Mouse (Mus musculus) heart, embryonic 10.5 days (tissue): Measurements from ENCODE around the gene Upb1. TPM values are rescaled to one million over a fixed set of nuclear protein-coding genes. Genes with fewer than 3 reads are reported as not detected.
"Not testable (repeated sequence)": the region's sequence is repeated elsewhere in the genome, so short reads cannot be mapped to it uniquely, and the experiment has no call there.

ENCODE experiments used
- DNase-seq: peaks from one replicate; pipeline ENCODE4 v3.0.0-alpha.2; 2017; ENCODE audit warnings: low spot score
- H3K27ac ChIP-seq: fragments of 300-500 bp; sonication (generic); 2 replicates; pipeline ENCODE4 v1.5.1; 2016; ENCODE audit warnings: mild to moderate bottlenecking
- H3K27me3 ChIP-seq: fragments of 300-500 bp; sonication (generic); 2 replicates; pipeline ENCODE4 v1.6.1; 2016; ENCODE audit warnings: mild to moderate bottlenecking; ENCODE audit not compliant: poor library complexity, insufficient read depth, severe bottlenecking
- H3K36me3 ChIP-seq: fragments of 300-500 bp; sonication (generic); 2 replicates; pipeline ENCODE4 v1.6.1; 2016; ENCODE audit warnings: mild to moderate bottlenecking, moderate library complexity
- H3K4me1 ChIP-seq: fragments of 300-500 bp; sonication (generic); 2 replicates; pipeline ENCODE4 v1.6.1; 2016; ENCODE audit warnings: mild to moderate bottlenecking
- H3K4me3 ChIP-seq: fragments of 300-500 bp; sonication (generic); 2 replicates; pipeline ENCODE4 v1.5.1; 2016; ENCODE audit warnings: mild to moderate bottlenecking, moderate library complexity
- H3K9me3 ChIP-seq: fragments of 300-500 bp; sonication (generic); 2 replicates; pipeline ENCODE4 v1.6.1; 2016; ENCODE audit warnings: mild to moderate bottlenecking, moderate library complexity
- WGBS: fragments of 180-500 bp; shearing (Covaris S2); methylation state at CpG from one replicate; pipeline ENCODE4 v1.1.7; 2016; 5-methylcytosine and 5-hydroxymethylcytosine counted together
- polyA plus RNA-seq: library from polyadenylated mRNA; unstranded; fragments of >200 nt; fragmentation: Nextera tagmentation; extraction: Ambion mirVana; gene quantifications from 2 replicates; pipeline ENCODE4 v1.2.1, GENCODE M21; 2016

Upb1 gene
- polyA plus RNA-seq, 1 experiment from 2014 or later = 1.6 TPM

GRCm38 (mm10) chr10:75475139-75475850, 74.4 kb downstream of the Upb1 start:
- H3K4me1 ChIP-seq, H3K27ac ChIP-seq, DNase-seq, H3K27me3 ChIP-seq, H3K36me3 ChIP-seq, H3K9me3 ChIP-seq, H3K4me3 ChIP-seq: not testable (repeated sequence)
- 33% methylated on average over 5 of the region's 6 CpGs for WGBS

- DNase-seq = no peak
- H3K36me3 ChIP-seq = no peaks in the 10 kb centered on the region
- H3K4me3 ChIP-seq = no peak overlapping the region
- H3K27me3 ChIP-seq = no peaks in the 10 kb centered on the region
- peaks cover 8% of the 10 kb centered on the region; the same call in 1 of the 2 replicates for H3K4me1 ChIP-seq
- H3K27ac ChIP-seq = no peak overlapping the region
- 85% methylated on average over 9 of the region's 9 CpGs for WGBS
- H3K9me3 ChIP-seq = no peaks in the 10 kb centered on the region
These were observed 76.1 kb downstream of the Upb1 start for GRCm38 (mm10) chr10:75477034-75477433.

DNA sequence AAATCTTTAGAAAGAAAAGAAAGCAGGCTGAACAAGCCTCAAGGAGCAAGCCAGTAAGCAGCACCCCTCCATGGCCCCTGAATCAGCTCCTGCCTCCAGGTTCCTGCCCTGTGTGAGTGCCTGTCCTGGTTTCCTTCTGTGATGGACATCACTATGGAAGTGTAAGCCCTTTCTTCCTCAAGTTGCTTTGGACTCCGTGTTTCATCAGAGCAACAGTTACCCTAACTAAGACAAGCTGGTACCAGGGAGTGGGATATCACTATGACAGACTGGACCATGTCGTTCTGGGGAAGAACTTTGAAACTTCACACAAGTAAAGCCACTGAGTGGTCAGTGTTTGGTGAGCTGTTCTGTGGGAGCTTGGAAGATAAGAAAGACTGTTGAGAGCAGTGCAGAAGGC, 79.0 kb downstream of the Upb1 start:
- Histone ChIP-seq H3K4me1 (peaks cover 1% of the 10 kb centered on the region; the same call in 1 of the 2 replicates), H3K27ac (no peak overlapping the region), H3K9me3 (no peaks in the 10 kb centered on the region), H3K4me3 (no peak overlapping the region), H3K36me3 (no peaks in the 10 kb centered on the region), H3K27me3 (no peaks in the 10 kb centered on the region)
- WGBS = 81% methylated on average over 2 of the region's 2 CpGs
- no peak for DNase-seq

DNA sequence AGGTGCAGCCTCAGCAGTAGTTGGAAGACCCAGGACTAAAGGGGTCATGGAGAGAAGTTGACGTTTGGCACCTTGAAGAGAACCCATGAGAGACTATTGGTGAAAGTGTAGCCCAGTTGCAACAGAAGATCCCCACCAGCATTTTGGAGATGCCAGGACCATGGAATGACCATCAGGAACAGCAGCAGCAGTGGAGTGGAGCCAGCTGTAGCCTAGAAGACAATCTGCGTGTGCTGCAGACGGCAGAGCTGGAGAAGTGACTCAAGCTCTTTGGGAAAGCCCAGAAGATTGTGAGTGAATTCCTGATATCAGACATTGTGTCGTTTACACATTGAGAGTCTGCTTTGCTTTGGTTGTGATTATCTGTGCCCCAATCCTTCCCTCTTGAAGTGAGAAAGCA, 80.8 kb downstream of the Upb1 start:
- no peaks in the 10 kb centered on the region for H3K36me3 ChIP-seq
- H3K27ac ChIP-seq = no peak overlapping the region
- H3K27me3 ChIP-seq = no peaks in the 10 kb centered on the region
- no peaks in the 10 kb centered on the region for H3K9me3 ChIP-seq
- no peak for DNase-seq
- WGBS = 58% methylated on average over 4 of the region's 4 CpGs
- no peak overlapping the region for H3K4me3 ChIP-seq
- no peaks in the 10 kb centered on the region for H3K4me1 ChIP-seq

DNA sequence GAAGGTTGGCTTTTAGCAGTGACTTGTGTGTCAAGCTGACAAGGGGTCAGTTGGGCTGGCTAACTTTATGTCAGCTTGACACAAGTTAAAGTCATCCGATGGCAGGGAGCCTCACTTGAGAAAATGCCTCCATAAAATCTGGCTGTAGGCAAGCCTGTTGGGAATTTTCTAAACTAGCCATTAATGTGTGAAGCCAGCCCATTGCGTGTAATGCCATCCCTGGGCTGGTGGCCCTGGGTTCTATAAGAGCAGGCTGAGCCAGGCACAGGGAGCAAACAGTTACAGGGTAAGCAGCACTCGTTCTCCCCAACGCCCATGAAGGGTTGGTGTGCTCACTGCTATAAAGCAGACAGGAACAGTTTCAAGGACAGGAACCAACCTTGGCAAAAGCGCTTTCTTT, 81.4 kb downstream of the Upb1 start:
- 86% methylated on average over 5 of the region's 5 CpGs for WGBS
- no peak overlapping the region for H3K4me3 ChIP-seq
- DNase-seq = peak; percentile 61
- H3K27me3 ChIP-seq = no peaks in the 10 kb centered on the region
- no peaks in the 10 kb centered on the region for H3K36me3 ChIP-seq
- H3K27ac ChIP-seq = no peak overlapping the region
- no peaks in the 10 kb centered on the region for H3K4me1 ChIP-seq
- H3K9me3 ChIP-seq = no peaks in the 10 kb centered on the region

GRCm38 (mm10) chr10:75482919-75483483, 82.1 kb downstream of the Upb1 start:
- Histone ChIP-seq H3K4me3 (no peak overlapping the region), H3K36me3 (no peaks in the 10 kb centered on the region), H3K9me3 (no peaks in the 10 kb centered on the region), H3K4me1 (no peaks in the 10 kb centered on the region), H3K27ac (no peak overlapping the region), H3K27me3 (no peaks in the 10 kb centered on the region)
- peak; percentile 48 for DNase-seq
- 83% methylated on average over 11 of the region's 11 CpGs for WGBS

DNA sequence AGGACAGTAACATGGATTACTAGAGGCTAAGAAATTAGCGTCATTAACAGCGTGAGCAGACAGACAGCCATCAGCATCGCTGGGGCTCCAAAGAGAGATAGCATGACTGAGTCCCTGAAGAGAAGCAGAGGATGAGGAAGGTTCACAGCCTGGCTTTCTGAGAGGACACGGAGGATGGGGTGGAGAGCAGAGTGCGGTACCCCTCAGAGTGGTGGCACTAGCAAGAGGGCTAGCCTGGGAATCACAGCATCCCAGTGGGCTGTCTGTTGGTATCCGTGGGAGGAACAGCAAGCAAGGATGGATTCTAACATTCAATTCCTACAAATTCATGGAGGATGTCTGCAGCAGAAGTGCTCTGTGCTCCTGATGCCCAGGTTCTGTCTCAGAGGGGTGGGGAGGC, 83.2 kb downstream of the Upb1 start:
- Histone ChIP-seq H3K9me3 (no peaks in the 10 kb centered on the region), H3K27me3 (no peaks in the 10 kb centered on the region), H3K4me3 (no peak overlapping the region), H3K36me3 (no peaks in the 10 kb centered on the region), H3K4me1 (no peaks in the 10 kb centered on the region), H3K27ac (no peak overlapping the region)
- DNase-seq = peak; percentile 68
- WGBS = 80% methylated on average over 6 of the region's 6 CpGs

DNA sequence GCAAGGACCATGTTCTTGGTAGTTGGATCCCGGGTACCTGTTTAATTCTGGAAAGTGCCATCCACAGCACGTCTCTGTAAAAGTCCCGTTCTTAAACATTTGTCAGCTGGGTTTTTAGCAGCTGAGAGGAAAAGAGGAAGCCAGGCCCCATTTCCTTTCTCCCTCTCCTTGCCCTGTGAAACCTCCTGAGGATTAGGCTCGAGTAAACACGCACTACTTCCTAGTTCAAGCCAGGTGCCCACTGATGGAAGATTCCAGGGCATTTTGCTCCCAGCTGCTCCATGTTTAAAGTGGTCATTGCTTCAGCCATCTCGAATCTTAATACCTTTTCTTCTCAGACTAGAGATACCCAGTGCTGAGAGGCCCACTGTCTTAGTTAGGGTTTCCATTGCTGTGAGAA, 83.9 kb downstream of the Upb1 start:
- no peak overlapping the region for H3K4me3 ChIP-seq
- H3K27me3 ChIP-seq = no peaks in the 10 kb centered on the region
- no peaks in the 10 kb centered on the region for H3K36me3 ChIP-seq
- no peak for DNase-seq
- no peaks in the 10 kb centered on the region for H3K9me3 ChIP-seq
- no peak overlapping the region for H3K27ac ChIP-seq
- WGBS = 62% methylated on average over 6 of the region's 6 CpGs
- H3K4me1 ChIP-seq = no peaks in the 10 kb centered on the region

DNA sequence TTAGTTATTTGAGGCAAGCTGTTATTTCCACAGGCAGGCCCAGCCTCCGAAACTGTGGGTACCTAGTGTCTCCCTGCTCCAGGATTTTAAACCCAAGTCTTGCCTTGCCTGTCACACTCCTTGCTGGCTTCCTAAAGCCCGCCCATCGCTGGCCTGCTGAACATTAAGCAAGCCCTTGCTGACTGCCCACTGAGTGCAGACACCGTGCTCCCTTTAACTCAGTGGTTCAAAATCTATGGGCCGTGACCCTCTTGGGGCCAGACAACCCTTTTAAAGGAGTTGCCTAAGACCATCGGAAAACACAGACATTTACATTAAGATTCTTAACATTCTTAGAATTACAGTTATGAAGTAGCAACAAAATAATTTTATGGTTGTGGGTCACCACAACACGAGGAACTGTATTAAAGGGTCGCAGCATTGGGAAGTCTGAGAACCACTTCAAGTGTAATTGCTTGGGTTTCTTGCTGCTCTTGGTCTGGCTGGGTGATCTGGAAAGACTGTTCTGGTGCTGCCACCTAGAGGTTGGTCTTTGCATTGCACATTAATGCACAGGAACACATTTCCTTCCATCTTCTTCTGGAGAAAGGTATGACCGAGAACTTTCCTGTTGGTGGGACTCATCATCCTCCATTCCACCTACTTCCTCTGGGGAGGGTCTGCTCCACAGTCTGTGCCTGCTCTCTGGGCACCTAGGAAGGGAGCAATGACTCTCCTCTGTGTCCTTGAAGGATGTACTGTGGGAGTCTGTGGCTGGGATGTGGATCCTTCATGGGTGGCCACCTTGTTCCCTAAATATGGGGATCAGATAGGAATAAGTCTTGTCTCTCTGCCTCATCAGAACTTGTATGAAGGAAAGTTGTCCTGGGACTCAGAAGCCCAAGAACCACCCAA, 85.4 kb downstream of the Upb1 start:
- peak; percentile 83 for DNase-seq
- H3K27me3 ChIP-seq = no peaks in the 10 kb centered on the region
- H3K27ac ChIP-seq = no peak overlapping the region
- no peaks in the 10 kb centered on the region for H3K9me3 ChIP-seq
- no peaks in the 10 kb centered on the region for H3K36me3 ChIP-seq
- H3K4me1 ChIP-seq = no peaks in the 10 kb centered on the region
- 53% methylated on average over 9 of the region's 9 CpGs for WGBS
- no peak overlapping the region for H3K4me3 ChIP-seq

DNA sequence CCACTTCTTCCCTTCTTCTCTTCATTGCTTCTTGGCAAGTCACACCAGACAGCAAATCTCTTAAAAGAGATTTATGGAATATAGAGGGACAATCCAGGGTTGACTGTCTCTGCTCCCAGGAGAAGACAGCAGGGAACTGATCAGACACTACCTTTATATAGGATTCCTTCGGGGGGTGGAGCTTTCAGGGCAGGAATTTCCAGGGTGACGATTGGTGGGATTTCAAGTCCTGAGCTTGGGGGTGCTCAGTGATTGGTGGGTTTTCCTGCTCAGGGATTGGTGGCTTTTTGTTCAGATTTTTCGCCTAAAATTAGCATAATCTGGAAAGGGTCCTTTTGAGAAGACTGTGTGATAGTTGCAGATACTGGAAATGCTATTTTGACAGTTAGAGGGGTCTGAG, 86.2 kb downstream of the Upb1 start:
- Histone ChIP-seq H3K4me1 (no peaks in the 10 kb centered on the region), H3K9me3 (no peaks in the 10 kb centered on the region), H3K4me3 (no peak overlapping the region), H3K27ac (no peak overlapping the region), H3K36me3 (no peaks in the 10 kb centered on the region), H3K27me3 (no peaks in the 10 kb centered on the region)
- WGBS = 61% methylated on average over 3 of the region's 3 CpGs
- no peak for DNase-seq

DNA sequence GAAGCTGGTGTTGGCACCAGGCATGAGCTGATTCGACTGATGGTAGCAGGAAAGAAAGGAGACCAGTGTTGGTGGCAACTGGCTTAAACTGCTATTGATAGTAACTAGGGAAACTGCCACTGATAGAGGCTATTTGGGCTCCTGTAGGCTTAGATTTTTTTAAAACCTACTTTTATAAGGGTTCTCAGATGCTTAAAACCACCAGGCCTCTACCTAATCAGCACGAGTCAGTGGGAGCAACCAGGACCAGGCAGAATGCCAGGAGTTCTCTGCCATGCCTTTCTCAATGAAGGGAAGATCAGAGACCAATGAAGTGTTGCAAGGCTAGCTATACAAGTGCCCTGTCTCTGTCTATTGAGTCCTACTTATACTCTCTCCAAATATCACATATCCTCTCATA, 88.6 kb downstream of the Upb1 start:
- 69% methylated on average over 2 of the region's 2 CpGs for WGBS
- no peak overlapping the region for H3K27ac ChIP-seq

GRCm38 (mm10) chr10:75490731-75491130, 89.8 kb downstream of the Upb1 start:
- no peak for DNase-seq
- 81% methylated on average over 2 of the region's 2 CpGs for WGBS
- Histone ChIP-seq H3K27me3 (no peaks in the 10 kb centered on the region), H3K4me3 (no peak overlapping the region), H3K27ac (no peak overlapping the region), H3K36me3 (no peaks in the 10 kb centered on the region), H3K9me3 (no peaks in the 10 kb centered on the region), H3K4me1 (peaks cover 4% of the 10 kb centered on the region; the same call in 1 of the 2 replicates)

More for the DNA sequence above, 88.6 kb downstream of the Upb1 start:
- Histone ChIP-seq H3K9me3 (no peaks in the 10 kb centered on the region), H3K36me3 (no peaks in the 10 kb centered on the region), H3K4me3 (no peak overlapping the region), H3K4me1 (no peaks in the 10 kb centered on the region), H3K27me3 (no peaks in the 10 kb centered on the region)
- DNase-seq = no peak
